Mouse (Mus musculus) forebrain, postnatal 0 days (tissue): ENCODE measurements at regions not wholly inside any gene's neighbourhood (a gene's known extent, or its start where the extent isn't known, plus 50 kb on each side); places are given as distances from the start of the nearest gene placed in this dataset.

Experiments used
- ATAC-seq: fragments of 200-750 bp; cut with Nextera tagmentation; 2 replicates; pipeline ENCODE4 v1.8.0; 2017; ENCODE audit warnings: mild to moderate bottlenecking, moderate library complexity
- DNase-seq: peaks from one replicate; pipeline ENCODE4 v3.0.0-alpha.2; 2015
- H3K27ac ChIP-seq: fragments of 300-500 bp; sonication (generic); 2 replicates; pipeline ENCODE4 v1.5.1; 2014; ENCODE audit warnings: low read depth, mild to moderate bottlenecking, antibody characterized with exemption, low read length, moderate library complexity, mixed read lengths
- H3K27me3 ChIP-seq: fragments of 300-500 bp; sonication (generic); 2 replicates; pipeline ENCODE4 v1.6.1; 2014; ENCODE audit warnings: mild to moderate bottlenecking, low read length, mixed read lengths; ENCODE audit not compliant: insufficient read depth
- H3K36me3 ChIP-seq: fragments of 300-500 bp; sonication (generic); 2 replicates; pipeline ENCODE4 v1.6.1; 2014; ENCODE audit warnings: mild to moderate bottlenecking, moderate library complexity; ENCODE audit not compliant: insufficient read depth
- H3K4me1 ChIP-seq: fragments of 300-500 bp; sonication (generic); 2 replicates; pipeline ENCODE4 v1.6.1; 2014; ENCODE audit warnings: antibody characterized with exemption; ENCODE audit not compliant: insufficient read depth
- H3K4me2 ChIP-seq: fragments of 300-500 bp; sonication (generic); 2 replicates; pipeline ENCODE4 v1.6.1; 2014; ENCODE audit warnings: low read depth, mild to moderate bottlenecking, moderate library complexity
- H3K4me3 ChIP-seq: fragments of 300-500 bp; sonication (generic); 2 replicates; pipeline ENCODE4 v1.5.1; 2014; ENCODE audit warnings: low read depth, low read length, mixed read lengths
- H3K9ac ChIP-seq: fragments of 300-500 bp; sonication (generic); 2 replicates; pipeline ENCODE4 v1.6.1; 2014; ENCODE audit warnings: mild to moderate bottlenecking
- H3K9me3 ChIP-seq: fragments of 300-500 bp; sonication (generic); 2 replicates; pipeline ENCODE4 v1.6.1; 2016; ENCODE audit warnings: low read length
- CTCF ChIP-seq: sonication (generic); IDR thresholded peaks from 2 replicates; pipeline ENCODE4 v1.5.1; 2016; ENCODE audit warnings: antibody characterized with exemption, control low read depth, low read depth
- WGBS: fragments of 180-500 bp; shearing (Covaris S2); extraction: QIAGEN DNeasy Blood & Tissue Kit; methylation state at CpG from one replicate; pipeline ENCODE4 v1.1.7; 2014; 5-methylcytosine and 5-hydroxymethylcytosine counted together

- ATAC-seq (no peak), DNase-seq (no peak)
- H3K27ac ChIP-seq = no peak overlapping the region
Measured at GRCm38 (mm10) chr17:51583277-51583676, 249.8 kb downstream of the Satb1 start.

DNA sequence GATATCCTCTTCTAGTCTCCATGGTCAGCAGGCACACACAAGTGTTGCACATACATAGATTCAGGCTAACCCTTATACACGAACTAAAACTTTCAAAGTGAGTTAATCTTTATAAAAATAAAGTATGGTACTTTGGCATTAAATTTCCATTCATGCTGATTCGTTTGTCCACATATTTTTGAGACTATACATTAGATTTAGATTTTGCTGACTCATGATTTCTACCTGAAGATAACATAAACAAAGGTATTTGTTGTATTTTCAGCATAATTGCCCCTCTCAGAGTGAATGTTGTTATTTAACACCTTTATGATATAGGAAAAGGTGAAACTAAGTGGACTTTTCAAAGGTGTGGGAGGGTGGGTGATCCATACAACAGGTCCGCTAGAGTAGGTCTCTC is 277.2 kb downstream of the Satb1 start:
- Histone ChIP-seq H3K9me3 (no peaks in the 10 kb centered on the region), H3K27me3 (no peaks in the 10 kb centered on the region), H3K4me3 (no peak overlapping the region), H3K4me1 (no peaks in the 10 kb centered on the region), H3K4me2 (no peak overlapping the region), H3K36me3 (no peaks in the 10 kb centered on the region), H3K27ac (no peak overlapping the region), H3K9ac (no peak overlapping the region)
- 85% methylated on average over 3 of the region's 3 CpGs for WGBS
- DNase-seq = no peak
- no peak for TF ChIP-seq CTCF
- ATAC-seq = no peak

More at GRCm38 (mm10) chr17:51583277-51583676, 249.8 kb downstream of the Satb1 start:
- Histone ChIP-seq H3K9me3 (no peaks in the 10 kb centered on the region), H3K36me3 (no peaks in the 10 kb centered on the region), H3K4me2 (no peak overlapping the region), H3K9ac (no peak overlapping the region), H3K27me3 (no peaks in the 10 kb centered on the region), H3K4me3 (no peak overlapping the region), H3K4me1 (0 out of 2 replicates have a peak, but pooled peaks cover 7% of the 10 kb centered on the region)
- TF ChIP-seq CTCF = no peak
- 70% methylated on average over 15 of the region's 15 CpGs for WGBS

DNA sequence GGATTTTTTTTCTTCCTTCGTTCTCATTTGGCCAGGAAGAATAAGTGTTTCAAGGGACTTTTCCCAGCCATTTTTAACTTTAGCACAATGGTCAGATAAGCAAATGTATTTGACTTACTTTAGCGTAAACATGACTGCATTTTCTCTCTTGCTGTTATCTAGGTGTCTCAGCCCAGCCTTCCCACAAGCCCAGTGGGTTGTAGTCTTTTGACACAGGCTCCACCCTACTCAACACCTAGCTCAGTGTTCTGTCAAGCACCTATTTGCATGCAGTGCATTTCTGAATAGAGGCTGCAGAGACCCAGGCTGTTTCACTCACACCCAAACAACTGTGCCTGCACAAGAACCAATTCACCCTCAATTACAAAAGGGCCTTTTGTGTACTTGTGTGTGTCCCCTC is 278.6 kb downstream of the Satb1 start:
- H3K4me1 ChIP-seq = no peaks in the 10 kb centered on the region
- ATAC-seq (no peak), DNase-seq (no peak)
- H3K4me2 ChIP-seq = no peak overlapping the region
- H3K36me3 ChIP-seq = no peaks in the 10 kb centered on the region
- no peaks in the 10 kb centered on the region for H3K9me3 ChIP-seq
- no peak overlapping the region for H3K4me3 ChIP-seq
- H3K9ac ChIP-seq = no peak overlapping the region
- no peaks in the 10 kb centered on the region for H3K27me3 ChIP-seq
- no peak overlapping the region for H3K27ac ChIP-seq
- 86% methylated on average over 2 of the region's 2 CpGs for WGBS
- TF ChIP-seq CTCF = no peak

GRCm38 (mm10) chr17:51552277-51553015 is 280.6 kb downstream of the Satb1 start:
- Histone ChIP-seq H3K4me2 (no peak overlapping the region), H3K36me3 (no peaks in the 10 kb centered on the region), H3K4me1 (no peaks in the 10 kb centered on the region), H3K27ac (no peak overlapping the region), H3K27me3 (no peaks in the 10 kb centered on the region), H3K4me3 (no peak overlapping the region), H3K9me3 (no peaks in the 10 kb centered on the region), H3K9ac (no peak overlapping the region)
- WGBS = 93% methylated on average over 5 of the region's 5 CpGs
- ATAC-seq (no peak), DNase-seq (no peak)
- TF ChIP-seq CTCF = no peak

DNA sequence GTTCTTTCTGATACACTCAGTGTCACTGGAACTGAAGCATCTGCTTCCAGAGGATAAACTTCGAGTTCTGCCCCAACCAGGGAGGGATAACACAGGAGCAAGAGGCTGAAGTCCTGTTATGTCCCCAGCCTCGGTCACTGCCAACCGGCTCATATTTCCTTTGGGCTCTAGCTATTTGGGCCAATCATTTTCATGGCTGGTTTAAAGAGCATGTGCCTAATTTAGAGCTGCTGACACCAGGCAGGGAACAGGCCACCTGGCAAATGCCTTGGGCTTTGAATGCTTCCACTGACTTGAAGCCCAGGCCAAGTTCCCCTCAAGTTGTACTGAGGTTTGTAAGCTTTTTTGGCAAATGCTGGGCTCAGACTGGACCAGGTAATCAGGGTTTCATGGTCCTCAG is 286.1 kb downstream of the Satb1 start:
- DNase-seq = no peak
- Histone ChIP-seq H3K4me2 (no peak overlapping the region), H3K27ac (no peak overlapping the region), H3K36me3 (no peaks in the 10 kb centered on the region), H3K4me3 (no peak overlapping the region), H3K9me3 (no peaks in the 10 kb centered on the region), H3K9ac (no peak overlapping the region), H3K27me3 (no peaks in the 10 kb centered on the region), H3K4me1 (no peaks in the 10 kb centered on the region)
- ATAC-seq = no peak
- 48% methylated on average over 3 of the region's 3 CpGs for WGBS
- no peak for TF ChIP-seq CTCF

- Histone ChIP-seq H3K4me2 (no peak overlapping the region), H3K4me3 (no peak overlapping the region), H3K27ac (no peak overlapping the region), H3K9me3 (no peaks in the 10 kb centered on the region), H3K4me1 (no peaks in the 10 kb centered on the region), H3K27me3 (no peaks in the 10 kb centered on the region), H3K36me3 (no peaks in the 10 kb centered on the region), H3K9ac (no peak overlapping the region)
- 74% methylated on average over 2 of the region's 2 CpGs for WGBS
- no peak for TF ChIP-seq CTCF
- no peak for DNase-seq
- ATAC-seq = no peak
Measured at GRCm38 (mm10) chr17:51542544-51542943, 290.5 kb downstream of the Satb1 start.

GRCm38 (mm10) chr17:51534678-51535077 is 298.4 kb downstream of the Satb1 start:
- Histone ChIP-seq H3K27ac (0 out of 2 replicates have a peak overlapping the region, but pooled peaks have one; percentile 1), H3K4me3 (peak overlapping the region; percentile 40), H3K4me2 (peak overlapping the region; percentile 58), H3K9me3 (no peaks in the 10 kb centered on the region), H3K4me1 (peaks cover 10% of the 10 kb centered on the region; the same call in 1 of the 2 replicates), H3K27me3 (no peaks in the 10 kb centered on the region), H3K36me3 (no peaks in the 10 kb centered on the region), H3K9ac (peak overlapping the region; percentile 55)
- 16% methylated on average over 10 of the region's 10 CpGs for WGBS
- DNase-seq (peak; percentile 52), ATAC-seq (peak; percentile 52)
- TF ChIP-seq CTCF = no peak
